ENCODE assay signal across 8 mouse cellular contexts in genomic region chr9:107612191-107612944, GRCm38 (mm10). TPM values are rescaled to one million over a fixed set of nuclear protein-coding genes. Genes with fewer than 3 reads are reported as not detected.
DNase-seq lines count a peak whose midpoint lies in the region; ATAC-seq and TF ChIP-seq lines count a peak whose summit lies in the region.

No protein-coding gene starts in this region.

- TF ChIP-seq CTCF in layer of hippocampus, adult 2 months (conservative IDR thresholded peaks at IDR 0.05) = peak; percentile 83
- TF ChIP-seq CTCF in lung, embryonic 14.5 days (IDR thresholded peaks at IDR 0.05; ENCODE audit: low read depth) = peak; percentile 81
- TF ChIP-seq CTCF in olfactory bulb, adult 2 months (IDR thresholded peaks at IDR 0.05; ENCODE audit: insufficient read depth, low read depth, low read length) = peak; percentile 97
- TF ChIP-seq CTCF in thymus, adult 2 months (IDR thresholded peaks at IDR 0.05; ENCODE audit: borderline replicate concordance, control insufficient read depth, extremely low read depth, insufficient read depth, low read length, poor library complexity) = peak; percentile 99

- H3K36me3 ChIP-seq in forebrain, embryonic 14.5 days (ENCODE audit: control insufficient read depth, insufficient read depth, low read length) = peaks cover 36% of the 10 kb centered on the region
- peaks cover 38% of the 10 kb centered on the region for H3K36me3 ChIP-seq in lung, embryonic 14.5 days (ENCODE audit: insufficient read depth)
- peaks cover 36% of the 10 kb centered on the region for H3K36me3 ChIP-seq in thymus, adult 2 months (ENCODE audit: control insufficient read depth, insufficient read depth, low read length)

- H3K9me3 ChIP-seq in forebrain, embryonic 14.5 days (replicated peaks; ENCODE audit: control insufficient read depth, low read length) = no peaks in the 10 kb centered on the region
- no peaks in the 10 kb centered on the region for H3K9me3 ChIP-seq in lung, embryonic 14.5 days (ENCODE audit: low read depth, low read length)

- peaks cover 17% of the 10 kb centered on the region for H3K4me1 ChIP-seq in forebrain, embryonic 14.5 days (ENCODE audit: control insufficient read depth, insufficient read depth, low read length)
- peaks cover 28% of the 10 kb centered on the region for H3K4me1 ChIP-seq in lung, embryonic 14.5 days (ENCODE audit: insufficient read depth)
- H3K4me1 ChIP-seq in olfactory bulb, adult 2 months (ENCODE audit: control insufficient read depth, insufficient read depth, low read length) = peaks cover 15% of the 10 kb centered on the region
- H3K4me1 ChIP-seq in thymus, adult 2 months (replicated peaks; ENCODE audit: control insufficient read depth, insufficient read depth, low read length) = peaks cover 19% of the 10 kb centered on the region

- H3K27ac ChIP-seq in forebrain, embryonic 14.5 days (ENCODE audit: low read depth, low read length) = peak overlapping the region; percentile 99
- H3K27ac ChIP-seq in layer of hippocampus, adult 2 months = peak overlapping the region; percentile 98
- peak overlapping the region; percentile 96 for H3K27ac ChIP-seq in lung, embryonic 14.5 days (ENCODE audit: low read depth)
- peak overlapping the region; percentile 97 for H3K27ac ChIP-seq in olfactory bulb, adult 2 months (ENCODE audit: insufficient read depth, low read depth, low read length)
- H3K27ac ChIP-seq in thymus, adult 2 months (ENCODE audit: control insufficient read depth, insufficient read depth, low read length) = peak overlapping the region; percentile 25; the same call in 1 of the 2 replicates

- intact Hi-C loops in heart, postnatal 25 days (cut with DNase I) = no loop called here

- peak; percentile 92 for DNase-seq in ES-CJ7 (ENCODE audit: low read depth, low spot score)
- peak; percentile 99 for DNase-seq in cerebellum, adult 11 months
- peak; percentile 98 for DNase-seq in forebrain, embryonic 14.5 days (ENCODE audit: low spot score)
- DNase-seq in heart, postnatal 25 days (ENCODE audit: low spot score) = peak; percentile 98
- DNase-seq in layer of hippocampus, adult 2 months (ENCODE audit: low spot score in 2 of 2) = peak; percentile 97 to 100
- peak; percentile 99 for DNase-seq in lung, embryonic 14.5 days
- peak; percentile 97 for DNase-seq in thymus, adult 2 months

- peak overlapping the region; percentile 34 for H3K4me3 ChIP-seq in forebrain, embryonic 14.5 days (ENCODE audit: low read depth, low read length)
- H3K4me3 ChIP-seq in layer of hippocampus, adult 2 months = peak overlapping the region; percentile 64
- H3K4me3 ChIP-seq in lung, embryonic 14.5 days (ENCODE audit: low read depth, low read length) = peak overlapping the region; percentile 34
- peak overlapping the region; percentile 48 for H3K4me3 ChIP-seq in olfactory bulb, adult 2 months (ENCODE audit: insufficient read depth, low read depth, low read length)
- peak overlapping the region; percentile 40 for H3K4me3 ChIP-seq in thymus, adult 2 months (ENCODE audit: control insufficient read depth, insufficient read depth, low read length)

- whole genome bisulfite sequencing in forebrain, embryonic 14.5 days = under 1% methylated on average over 44 of the region's 48 CpGs
- 6% methylated on average over 44 of the region's 48 CpGs for WGBS in lung, embryonic 14.5 days
- WGBS in olfactory bulb, adult 2 months = under 1% methylated on average over 48 of the region's 48 CpGs
- WGBS in thymus, adult 2 months = 2% methylated on average over 47 of the region's 48 CpGs

- no peaks in the 10 kb centered on the region for H3K27me3 ChIP-seq in forebrain, embryonic 14.5 days (replicated peaks; ENCODE audit: control insufficient read depth, insufficient read depth, low read length)
- H3K27me3 ChIP-seq in lung, embryonic 14.5 days (ENCODE audit: insufficient read depth, low read length) = no peaks in the 10 kb centered on the region
- H3K27me3 ChIP-seq in thymus, adult 2 months (ENCODE audit: control insufficient read depth, insufficient read depth, low read length) = no peaks in the 10 kb centered on the region

- peak overlapping the region; percentile 72 for H3K4me2 ChIP-seq in forebrain, embryonic 14.5 days (ENCODE audit: low read length)
- H3K4me2 ChIP-seq in lung, embryonic 14.5 days = peak overlapping the region; percentile 79

- peak; percentile 96 for ATAC-seq in forebrain, embryonic 14.5 days
- peak; percentile 86 for ATAC-seq in lung, embryonic 14.5 days (ENCODE audit: insufficient read depth)

- H3K9ac ChIP-seq in forebrain, embryonic 14.5 days (ENCODE audit: low read length) = peak overlapping the region; percentile 82
- H3K9ac ChIP-seq in lung, embryonic 14.5 days = peak overlapping the region; percentile 66

- TF ChIP-seq POLR2A in olfactory bulb, adult 2 months (IDR thresholded peaks at IDR 0.05; ENCODE audit: insufficient read depth, low read depth, low read length) = peak; percentile 76
- peak; percentile 60; the same call in 1 of the 2 replicates for TF ChIP-seq POLR2A in thymus, adult 2 months (IDR thresholded peaks at IDR 0.05; ENCODE audit: control insufficient read depth, extremely low read depth, insufficient read depth, low read length, poor library complexity)

RNA-seq across cellular contexts. Expression of gene Sema3b, which starts 3.3 kb away (rescaled TPM):
- 0.85 and 1.3 TPM in 2 replicates for polyA plus RNA-seq in forebrain, embryonic 14.5 days (2014; fragmentation: Nextera tagmentation; extraction: Ambion mirVana)
- total RNA-seq in heart, postnatal 25 days (2021) = 10 to 100 TPM; 15.0 to 17.8 TPM
- total RNA-seq in layer of hippocampus, adult 2 months (2021) = 1 to 10 TPM; 1.9 to 2.2 TPM
- 5.1 and 5.3 TPM in 2 replicates for polyA plus RNA-seq in lung, embryonic 14.5 days (2014; fragmentation: Nextera tagmentation; extraction: Ambion mirVana)
- not detected in 2 replicates for polyA plus RNA-seq in olfactory bulb, adult 2 months (2012; ENCODE audit: insufficient read depth, insufficient read length, low replicate concordance, missing spikeins)
- polyA plus RNA-seq in thymus, adult 2 months (2012; rRNA removed) = 4.3 and 4.9 TPM in 2 replicates

RNA-seq across cellular contexts. Expression of gene Gnai2, which starts 22.8 kb away (rescaled TPM):
- 371 and 423 TPM in 2 replicates for polyA plus RNA-seq in forebrain, embryonic 14.5 days (2014; fragmentation: Nextera tagmentation; extraction: Ambion mirVana)
- total RNA-seq in heart, postnatal 25 days (2021) = 100 to 1,000 TPM; 241 to 257 TPM
- total RNA-seq in layer of hippocampus, adult 2 months (2021) = 100 to 1,000 TPM; 208 to 222 TPM
- polyA plus RNA-seq in lung, embryonic 14.5 days (2014; fragmentation: Nextera tagmentation; extraction: Ambion mirVana) = 408 and 419 TPM in 2 replicates
- polyA plus RNA-seq in olfactory bulb, adult 2 months (2012; ENCODE audit: insufficient read depth, insufficient read length, low replicate concordance, missing spikeins) = 1,429 TPM in 1 of 2 replicates, not detected in the other
- polyA plus RNA-seq in thymus, adult 2 months (2012; rRNA removed) = 1,154 and 1,267 TPM in 2 replicates

RNA-seq across cellular contexts. Expression of gene Ifrd2, which starts 24.9 kb away (rescaled TPM):
- polyA plus RNA-seq in forebrain, embryonic 14.5 days (2014; fragmentation: Nextera tagmentation; extraction: Ambion mirVana) = 18.7 and 19.1 TPM in 2 replicates
- total RNA-seq in heart, postnatal 25 days (2021) = 10 to 100 TPM; 44.6 to 45.8 TPM
- 10 to 100 TPM; 13.7 to 15.2 TPM for total RNA-seq in layer of hippocampus, adult 2 months (2021)
- polyA plus RNA-seq in lung, embryonic 14.5 days (2014; fragmentation: Nextera tagmentation; extraction: Ambion mirVana) = 57.9 and 64.6 TPM in 2 replicates
- not detected in 2 replicates for polyA plus RNA-seq in olfactory bulb, adult 2 months (2012; ENCODE audit: insufficient read depth, insufficient read length, low replicate concordance, missing spikeins)
- polyA plus RNA-seq in thymus, adult 2 months (2012; rRNA removed) = 65.1 and 67.4 TPM in 2 replicates

RNA-seq across cellular contexts. Expression of gene Hyal3, which starts 31.8 kb away (rescaled TPM):
- 0.66 and 1.0 TPM in 2 replicates for polyA plus RNA-seq in forebrain, embryonic 14.5 days (2014; fragmentation: Nextera tagmentation; extraction: Ambion mirVana)
- under 1 TPM; 0.45 to 0.62 TPM for total RNA-seq in heart, postnatal 25 days (2021)
- total RNA-seq in layer of hippocampus, adult 2 months (2021) = 1 to 10 TPM; 2.0 to 2.1 TPM
- polyA plus RNA-seq in lung, embryonic 14.5 days (2014; fragmentation: Nextera tagmentation; extraction: Ambion mirVana) = 0.73 and 1.4 TPM in 2 replicates
- not detected in 2 replicates for polyA plus RNA-seq in olfactory bulb, adult 2 months (2012; ENCODE audit: insufficient read depth, insufficient read length, low replicate concordance, missing spikeins)
- 2.4 TPM in 2 replicates for polyA plus RNA-seq in thymus, adult 2 months (2012; rRNA removed)

RNA-seq across cellular contexts. Expression of gene Naa80, which starts 33.7 kb away (rescaled TPM):
- polyA plus RNA-seq in forebrain, embryonic 14.5 days (2014; fragmentation: Nextera tagmentation; extraction: Ambion mirVana) = 17.4 and 18.7 TPM in 2 replicates
- 10 to 100 TPM; 14.0 to 18.4 TPM for total RNA-seq in heart, postnatal 25 days (2021)
- 10 to 100 TPM; 10.9 to 12.6 TPM for total RNA-seq in layer of hippocampus, adult 2 months (2021)
- 14.7 and 17.2 TPM in 2 replicates for polyA plus RNA-seq in lung, embryonic 14.5 days (2014; fragmentation: Nextera tagmentation; extraction: Ambion mirVana)
- not detected in 2 replicates for polyA plus RNA-seq in olfactory bulb, adult 2 months (2012; ENCODE audit: insufficient read depth, insufficient read length, low replicate concordance, missing spikeins)
- polyA plus RNA-seq in thymus, adult 2 months (2012; rRNA removed) = 102 and 103 TPM in 2 replicates

Comparison
In these comparisons a context has a peak if more than half of its experiments do, and no peak if none do; other contexts are left out.
1. Peak in every context shown above with its lines: DNase-seq, ATAC-seq, H3K4me3 ChIP-seq and H3K27ac ChIP-seq.
2. H3K27ac ChIP-seq: peak in every context shown above with its lines; median percentile 99 in forebrain, embryonic 14.5 days; 98 in layer of hippocampus, adult 2 months; 97 in olfactory bulb, adult 2 months; 96 in lung, embryonic 14.5 days; 25 in thymus, adult 2 months.
3. RNA of gene Ifrd2, which starts 24.9 kb away (polyA plus RNA-seq): 65.1 to 67.4 TPM in thymus, adult 2 months, 57.9 to 64.6 TPM in lung, embryonic 14.5 days and 18.7 to 19.1 TPM in forebrain, embryonic 14.5 days; not detected in olfactory bulb, adult 2 months; every median in the first group is over 10 times any median in the second.